Mouse (Mus musculus): ENCODE measurements around the gene Ubtd1. TPM values are rescaled to one million over a fixed set of nuclear protein-coding genes. Genes with fewer than 3 reads are reported as not detected.
A peak's percentile ranks its signal among the peaks of the same experiment; 100 is the strongest.

Gene Ubtd1
- polyA plus RNA-seq, 1 experiment from 2014 or later: 17.1 TPM

DNA sequence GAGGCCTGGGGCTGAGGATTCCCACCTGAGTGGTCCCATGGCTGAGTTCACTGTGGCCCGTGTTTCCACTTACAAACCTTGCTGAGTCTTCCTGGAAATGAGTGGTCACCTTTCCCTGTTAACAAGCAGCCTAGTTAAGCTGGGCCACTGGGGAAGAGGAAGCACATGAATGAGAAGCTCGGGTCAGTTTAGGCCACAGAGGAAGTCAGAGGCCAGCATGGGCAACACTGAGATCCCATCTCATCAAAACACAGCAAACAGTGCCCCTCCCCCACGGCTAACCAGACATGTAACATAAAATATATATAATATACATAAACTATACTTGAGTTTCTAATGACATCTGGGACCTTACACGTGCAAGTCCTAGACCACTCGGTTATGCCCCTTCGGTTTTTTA is 8.2 kb downstream of the Ubtd1 start:
- Histone ChIP-seq H3K27ac (ENCODE audit: low read length) (no peak overlapping the region), H3K27me3 (ENCODE audit: control insufficient read depth, insufficient read depth, low read length) (no peaks in the 10 kb centered on the region), H3K4me2 (ENCODE audit: low read depth, low read length) (no peak overlapping the region), H3K4me1 (ENCODE audit: control insufficient read depth, insufficient read depth, low read length) (peaks cover 17% of the 10 kb centered on the region), H3K9me3 (replicated peaks; ENCODE audit: control insufficient read depth, low read length) (no peaks in the 10 kb centered on the region), H3K36me3 (ENCODE audit: control insufficient read depth, insufficient read depth) (no peaks in the 10 kb centered on the region), H3K9ac (ENCODE audit: low read length) (no peak overlapping the region), H3K4me3 (ENCODE audit: low read length) (no peak overlapping the region)
- no peak for ATAC-seq (replicated peaks; ENCODE audit: extremely low read depth, insufficient read depth, low FRiP score)
- 77% methylated on average over 6 of the region's 6 CpGs for WGBS

DNA sequence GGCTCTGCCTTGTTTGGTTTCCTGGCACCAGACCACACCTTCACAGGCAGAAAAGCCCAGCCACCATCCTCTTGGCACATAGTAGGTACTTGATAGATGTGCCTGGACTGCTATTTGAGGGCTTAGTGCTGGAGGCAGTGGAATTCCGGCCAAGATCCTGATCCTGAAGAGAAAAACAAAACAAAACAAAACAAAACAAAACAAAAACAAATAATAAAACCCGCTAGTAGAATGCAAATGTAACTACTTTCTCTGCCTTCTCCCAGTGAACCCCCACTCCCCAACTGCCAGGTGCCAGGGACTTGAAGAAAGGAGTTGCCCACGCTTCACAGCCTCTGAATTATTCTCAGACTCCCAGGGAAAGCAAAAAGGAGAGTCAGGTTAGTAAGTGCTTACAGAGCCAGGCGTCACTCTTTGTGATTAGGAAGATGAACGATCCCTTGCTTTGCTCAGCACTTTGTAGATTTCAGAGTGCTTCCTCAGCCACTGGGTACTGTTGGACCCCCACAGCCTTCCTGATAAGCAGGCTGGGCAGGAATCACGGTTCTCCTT is 10.4 kb downstream of the Ubtd1 start:
- H3K27ac ChIP-seq (ENCODE audit: low read length): 0 out of 2 replicates have a peak overlapping the region, but pooled peaks have one; percentile 7
- no peak overlapping the region for H3K4me2 ChIP-seq (ENCODE audit: low read depth, low read length)
- H3K9ac ChIP-seq (ENCODE audit: low read length): peak overlapping the region; percentile 36; the same call in 1 of the 2 replicates
- no peaks in the 10 kb centered on the region for H3K9me3 ChIP-seq (replicated peaks; ENCODE audit: control insufficient read depth, low read length)
- H3K4me1 ChIP-seq (ENCODE audit: control insufficient read depth, insufficient read depth, low read length): peaks cover 26% of the 10 kb centered on the region
- ATAC-seq (replicated peaks; ENCODE audit: extremely low read depth, insufficient read depth, low FRiP score): no peak
- no peak overlapping the region for H3K4me3 ChIP-seq (ENCODE audit: low read length)
- 47% methylated on average over 6 of the region's 6 CpGs for WGBS
- H3K36me3 ChIP-seq (ENCODE audit: control insufficient read depth, insufficient read depth): no peaks in the 10 kb centered on the region
- no peaks in the 10 kb centered on the region for H3K27me3 ChIP-seq (ENCODE audit: control insufficient read depth, insufficient read depth, low read length)

DNA sequence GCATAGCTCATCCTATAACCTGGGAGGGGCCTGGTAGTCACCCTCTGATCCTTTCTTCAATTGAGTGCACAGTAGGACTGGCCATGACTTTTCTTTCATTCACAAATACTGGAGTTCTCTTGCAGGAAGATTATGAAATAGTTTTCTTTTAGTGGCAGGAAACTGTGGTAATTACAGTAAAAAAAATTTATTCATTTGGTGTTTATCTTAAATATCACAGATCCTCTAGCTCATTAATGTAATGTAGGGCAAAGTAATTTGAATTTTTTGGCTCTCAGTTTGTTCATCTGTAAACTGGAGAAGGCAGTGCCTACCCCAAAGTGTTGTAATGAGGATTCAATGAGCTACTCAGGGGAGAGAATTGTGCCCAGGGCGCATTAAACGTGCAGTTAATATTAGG is 11.4 kb downstream of the Ubtd1 start:
- Histone ChIP-seq H3K9ac (ENCODE audit: low read length) (no peak overlapping the region), H3K27ac (ENCODE audit: low read length) (no peak overlapping the region), H3K4me2 (ENCODE audit: low read depth, low read length) (no peak overlapping the region), H3K27me3 (ENCODE audit: control insufficient read depth, insufficient read depth, low read length) (no peaks in the 10 kb centered on the region), H3K9me3 (replicated peaks; ENCODE audit: control insufficient read depth, low read length) (no peaks in the 10 kb centered on the region), H3K4me3 (ENCODE audit: low read length) (no peak overlapping the region), H3K4me1 (ENCODE audit: control insufficient read depth, insufficient read depth, low read length) (peaks cover 30% of the 10 kb centered on the region), H3K36me3 (ENCODE audit: control insufficient read depth, insufficient read depth) (no peaks in the 10 kb centered on the region)
- ATAC-seq (replicated peaks; ENCODE audit: extremely low read depth, insufficient read depth, low FRiP score): no peak
- 81% methylated on average over 2 of the region's 2 CpGs for WGBS

DNA sequence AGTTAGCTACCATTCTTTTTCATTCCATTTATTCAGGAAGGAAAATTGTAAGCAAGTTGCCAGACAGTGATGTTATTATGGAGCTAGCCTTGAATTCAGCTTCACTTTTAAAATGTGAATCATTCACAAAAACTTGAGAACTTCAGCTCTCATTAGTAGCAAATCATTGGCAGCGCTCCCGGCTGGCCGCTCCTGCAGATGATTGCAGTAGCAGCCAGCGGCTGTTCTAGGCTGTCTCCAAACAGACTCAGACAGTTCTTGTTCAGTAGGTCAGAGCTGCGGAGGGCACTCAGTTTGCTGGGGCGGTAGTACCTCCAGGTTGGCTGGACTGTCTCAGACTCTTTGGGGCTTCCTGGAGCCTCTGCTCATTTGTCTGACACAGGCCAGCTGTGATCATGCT is 11.9 kb downstream of the Ubtd1 start:
- Histone ChIP-seq H3K27ac (ENCODE audit: low read length) (no peak overlapping the region), H3K9me3 (replicated peaks; ENCODE audit: control insufficient read depth, low read length) (no peaks in the 10 kb centered on the region), H3K4me1 (ENCODE audit: control insufficient read depth, insufficient read depth, low read length) (peaks cover 32% of the 10 kb centered on the region), H3K36me3 (ENCODE audit: control insufficient read depth, insufficient read depth) (no peaks in the 10 kb centered on the region), H3K27me3 (ENCODE audit: control insufficient read depth, insufficient read depth, low read length) (no peaks in the 10 kb centered on the region), H3K9ac (ENCODE audit: low read length) (no peak overlapping the region; the same call in 1 of the 2 replicates), H3K4me3 (ENCODE audit: low read length) (no peak overlapping the region), H3K4me2 (ENCODE audit: low read depth, low read length) (no peak overlapping the region)
- 54% methylated on average over 6 of the region's 6 CpGs for WGBS
- no peak for ATAC-seq (replicated peaks; ENCODE audit: extremely low read depth, insufficient read depth, low FRiP score)

DNA sequence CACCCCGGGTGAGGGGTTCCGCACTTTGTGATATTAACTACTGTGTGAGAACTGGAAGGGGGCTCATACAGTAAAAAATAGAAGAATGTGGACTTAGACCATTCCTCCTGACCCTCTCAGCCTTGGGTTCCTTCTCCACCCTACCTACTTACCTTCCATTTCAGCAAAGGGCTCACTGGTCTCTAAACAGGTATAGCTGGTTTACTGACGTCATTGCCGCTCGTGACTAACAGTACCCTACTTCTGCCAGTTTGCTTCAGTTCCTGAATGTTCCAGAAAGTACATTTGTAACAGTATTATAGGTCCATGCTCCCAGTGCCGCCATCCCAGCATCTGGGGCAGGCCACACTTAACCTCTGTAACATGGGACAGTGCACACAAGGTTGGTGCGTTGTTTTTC is 12.5 kb downstream of the Ubtd1 start:
- Histone ChIP-seq H3K27me3 (ENCODE audit: control insufficient read depth, insufficient read depth, low read length) (no peaks in the 10 kb centered on the region), H3K4me1 (ENCODE audit: control insufficient read depth, insufficient read depth, low read length) (peaks cover 37% of the 10 kb centered on the region), H3K9ac (ENCODE audit: low read length) (no peak overlapping the region), H3K9me3 (replicated peaks; ENCODE audit: control insufficient read depth, low read length) (no peaks in the 10 kb centered on the region), H3K27ac (ENCODE audit: low read length) (no peak overlapping the region), H3K36me3 (ENCODE audit: control insufficient read depth, insufficient read depth) (no peaks in the 10 kb centered on the region), H3K4me2 (ENCODE audit: low read depth, low read length) (no peak overlapping the region), H3K4me3 (ENCODE audit: low read length) (no peak overlapping the region)
- WGBS: 89% methylated on average over 7 of the region's 7 CpGs
- no peak for ATAC-seq (replicated peaks; ENCODE audit: extremely low read depth, insufficient read depth, low FRiP score)

DNA sequence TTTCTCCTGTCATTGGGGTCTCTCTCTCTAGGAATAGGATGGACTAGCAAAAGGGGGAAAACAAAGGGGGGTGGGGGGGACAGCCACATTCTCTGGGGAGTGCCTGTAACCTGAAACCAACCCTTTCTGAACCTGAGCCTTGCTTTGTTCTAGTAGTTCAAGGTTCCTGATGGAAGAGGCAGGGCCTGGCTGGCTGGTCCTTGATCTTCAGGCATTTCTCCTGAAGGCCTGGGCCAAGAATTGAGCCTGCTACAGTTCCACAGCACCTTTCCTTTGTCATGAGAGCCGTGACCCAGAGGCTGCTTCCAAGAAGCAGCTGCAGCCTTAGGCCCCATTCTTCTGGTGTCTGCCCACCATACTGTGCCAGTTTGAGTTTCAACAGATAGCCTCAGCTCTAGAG is 13.9 kb downstream of the Ubtd1 start:
- Histone ChIP-seq H3K9ac (ENCODE audit: low read length) (no peak overlapping the region), H3K4me1 (ENCODE audit: control insufficient read depth, insufficient read depth, low read length) (peaks cover 52% of the 10 kb centered on the region), H3K4me2 (ENCODE audit: low read depth, low read length) (no peak overlapping the region), H3K27ac (ENCODE audit: low read length) (no peak overlapping the region), H3K4me3 (ENCODE audit: low read length) (no peak overlapping the region), H3K27me3 (ENCODE audit: control insufficient read depth, insufficient read depth, low read length) (no peaks in the 10 kb centered on the region), H3K9me3 (replicated peaks; ENCODE audit: control insufficient read depth, low read length) (no peaks in the 10 kb centered on the region), H3K36me3 (ENCODE audit: control insufficient read depth, insufficient read depth) (no peaks in the 10 kb centered on the region)
- ATAC-seq (replicated peaks; ENCODE audit: extremely low read depth, insufficient read depth, low FRiP score): no peak
- WGBS: 76% methylated on average over 1 of the region's 1 CpGs

DNA sequence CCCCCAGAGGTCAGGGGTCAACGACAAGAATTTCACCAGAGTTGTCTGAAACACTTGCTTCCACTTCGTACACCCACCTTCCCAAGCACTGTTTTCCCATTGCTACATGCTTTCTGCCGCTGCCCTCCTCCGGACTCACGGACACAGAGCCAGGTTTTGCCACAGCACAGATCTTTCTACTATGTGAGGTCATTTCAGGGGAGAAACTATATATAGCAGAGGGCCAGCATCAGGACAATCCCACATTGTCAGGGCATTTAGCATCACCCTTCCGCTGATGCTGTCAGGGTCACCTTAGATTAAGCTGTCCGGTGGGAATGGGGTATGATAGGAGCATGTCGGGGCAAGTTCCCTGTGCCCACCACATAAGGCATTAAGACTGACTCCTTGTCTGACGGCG is 15.5 kb downstream of the Ubtd1 start:
- 0 out of 2 replicates have a peak, but pooled peaks have one; percentile 46 for ATAC-seq (replicated peaks; ENCODE audit: extremely low read depth, insufficient read depth, low FRiP score)
- peaks cover 54% of the 10 kb centered on the region for H3K4me1 ChIP-seq (ENCODE audit: control insufficient read depth, insufficient read depth, low read length)
- WGBS: 43% methylated on average over 10 of the region's 10 CpGs

DNA sequence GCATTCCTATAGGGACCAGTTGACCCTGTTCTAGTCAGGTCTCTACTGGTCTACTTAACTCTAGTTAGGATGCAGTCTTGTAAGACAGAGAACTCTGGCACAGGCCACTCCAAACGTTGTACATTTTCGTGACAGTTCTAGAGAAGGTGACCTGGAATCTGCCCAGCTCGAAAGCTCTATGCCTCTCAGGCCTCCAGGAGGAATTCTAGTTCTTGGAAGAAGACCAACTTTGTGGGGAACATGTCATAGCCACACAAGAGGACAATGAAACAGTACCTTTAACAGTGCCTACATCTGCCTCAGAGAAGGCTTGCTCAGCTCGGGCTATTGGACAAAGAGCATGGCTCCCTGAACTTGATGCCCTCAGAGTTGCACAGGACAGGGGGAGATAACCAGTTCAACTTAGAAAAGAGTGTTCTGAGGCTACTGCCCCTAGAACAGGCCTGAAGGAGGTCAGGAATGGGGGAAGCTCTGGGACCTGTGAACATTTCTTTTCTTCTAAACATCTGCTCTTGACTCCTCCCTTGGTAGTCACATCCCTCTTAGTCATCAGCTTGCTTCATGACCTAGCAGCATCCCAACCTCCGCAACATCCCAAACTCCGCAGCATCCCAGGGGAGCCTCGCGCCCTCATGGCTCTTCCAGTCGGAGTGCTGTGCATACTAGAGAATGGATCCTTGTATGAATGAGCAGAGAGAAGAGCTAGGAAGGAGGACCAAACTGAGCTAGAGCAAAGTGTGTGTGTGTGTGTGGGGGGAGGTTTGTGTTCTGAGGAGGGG is 17.4 kb downstream of the Ubtd1 start:
- 63% methylated on average over 9 of the region's 9 CpGs for WGBS

More for the DNA sequence above, 15.5 kb downstream of the Ubtd1 start:
- no peaks in the 10 kb centered on the region for H3K9me3 ChIP-seq (replicated peaks; ENCODE audit: control insufficient read depth, low read length)
- H3K9ac ChIP-seq (ENCODE audit: low read length): no peak overlapping the region
- H3K36me3 ChIP-seq (ENCODE audit: control insufficient read depth, insufficient read depth): no peaks in the 10 kb centered on the region
- no peak overlapping the region for H3K4me3 ChIP-seq (ENCODE audit: low read length)
- no peaks in the 10 kb centered on the region for H3K27me3 ChIP-seq (ENCODE audit: control insufficient read depth, insufficient read depth, low read length)
- 0 out of 2 replicates have a peak overlapping the region, but pooled peaks have one; percentile 4 for H3K4me2 ChIP-seq (ENCODE audit: low read depth, low read length)
- H3K27ac ChIP-seq (ENCODE audit: low read length): peak overlapping the region; percentile 74

DNA sequence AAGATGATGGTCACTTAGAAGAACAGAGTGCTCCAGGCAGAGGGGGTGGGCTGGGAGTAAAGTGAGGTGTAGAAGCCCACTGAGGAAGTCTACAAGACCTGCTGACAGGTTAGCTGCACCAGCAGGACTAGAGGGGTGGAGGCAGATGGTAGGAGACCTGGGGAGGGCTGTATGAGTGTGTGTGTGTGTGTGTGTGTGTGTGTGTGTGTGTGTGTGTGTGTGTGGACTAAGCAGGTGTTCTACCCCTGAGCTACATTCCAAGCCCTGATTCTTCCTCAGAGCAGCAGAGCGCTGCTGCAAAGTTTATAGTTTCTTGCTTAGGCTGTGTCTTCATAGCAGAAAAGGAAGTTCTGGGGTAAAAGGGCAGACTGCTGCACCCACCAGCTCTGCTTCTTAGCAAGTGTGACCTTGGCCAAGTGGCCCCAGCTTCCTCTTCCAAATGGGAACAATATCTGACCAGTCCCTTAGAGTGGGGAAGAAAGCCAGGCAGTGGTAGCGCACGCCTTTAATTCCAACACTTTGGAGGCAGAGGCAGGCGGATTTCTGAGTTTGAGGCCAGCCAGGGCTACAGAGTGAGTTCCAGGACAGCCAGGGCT is 18.2 kb downstream of the Ubtd1 start:
- Histone ChIP-seq H3K4me2 (ENCODE audit: low read depth, low read length) (no peak overlapping the region), H3K9ac (ENCODE audit: low read length) (no peak overlapping the region), H3K27ac (ENCODE audit: low read length) (peak overlapping the region; percentile 75), H3K4me3 (ENCODE audit: low read length) (no peak overlapping the region), H3K4me1 (ENCODE audit: control insufficient read depth, insufficient read depth, low read length) (peaks cover 48% of the 10 kb centered on the region), H3K9me3 (replicated peaks; ENCODE audit: control insufficient read depth, low read length) (no peaks in the 10 kb centered on the region), H3K36me3 (ENCODE audit: control insufficient read depth, insufficient read depth) (no peaks in the 10 kb centered on the region), H3K27me3 (ENCODE audit: control insufficient read depth, insufficient read depth, low read length) (no peaks in the 10 kb centered on the region)
- ATAC-seq (replicated peaks; ENCODE audit: extremely low read depth, insufficient read depth, low FRiP score): no peak
- WGBS: 72% methylated on average over 4 of the region's 4 CpGs

More for the DNA sequence above, 17.4 kb downstream of the Ubtd1 start:
- peak overlapping the region; percentile 75 for H3K27ac ChIP-seq (ENCODE audit: low read length)
- H3K36me3 ChIP-seq (ENCODE audit: control insufficient read depth, insufficient read depth): no peaks in the 10 kb centered on the region
- peaks cover 44% of the 10 kb centered on the region for H3K4me1 ChIP-seq (ENCODE audit: control insufficient read depth, insufficient read depth, low read length)
- no peak; the same call in 1 of the 2 replicates for ATAC-seq (replicated peaks; ENCODE audit: extremely low read depth, insufficient read depth, low FRiP score)
- no peak overlapping the region for H3K4me2 ChIP-seq (ENCODE audit: low read depth, low read length)
- H3K9ac ChIP-seq (ENCODE audit: low read length): 0 out of 2 replicates have a peak overlapping the region, but pooled peaks have one; percentile 21
- H3K27me3 ChIP-seq (ENCODE audit: control insufficient read depth, insufficient read depth, low read length): no peaks in the 10 kb centered on the region
- no peak overlapping the region for H3K4me3 ChIP-seq (ENCODE audit: low read length)
- H3K9me3 ChIP-seq (replicated peaks; ENCODE audit: control insufficient read depth, low read length): no peaks in the 10 kb centered on the region

Measured in heart, embryonic 16.5 days (tissue).